Mouse (Mus musculus) adrenal gland, postnatal 0 days (tissue): Measurements from ENCODE around the gene Ufsp2. TPM values are rescaled to one million over a fixed set of nuclear protein-coding genes. Genes with fewer than 3 reads are reported as not detected.

Source experiments
- polyA plus RNA-seq: library from polyadenylated mRNA; unstranded; fragments of >200 nt; fragmentation: Nextera tagmentation; extraction: Ambion mirVana; gene quantifications from 2 replicates; pipeline ENCODE4 v1.2.1, GENCODE M21; 2015

Gene Ufsp2
- 76.0 and 106 TPM in 2 replicates for polyA plus RNA-seq

GRCm38 (mm10) chr8:45975126-45975836 lies at the start of gene Ufsp2, which contains the start of gene 1700029J07Rik:
Ufsp2 (plus strand) TSS chr8:45975528.
1700029J07Rik (minus strand) TSS chr8:45975252.

GRCm38 (mm10) chr8:45934582-45935014 lies 40.7 kb upstream of the Ufsp2 start, which contains the start of gene Ccdc110:
Ccdc110 (plus strand) TSS chr8:45934619.

GRCm38 (mm10) chr8:45999138-45999783 lies 23.9 kb downstream of the Ufsp2 start, which contains the start of gene Lrp2bp:
Lrp2bp (plus strand) TSS chr8:45999303.

GRCm38 (mm10) chr8:46005596-46005995 lies 30.3 kb downstream of the Ufsp2 start, which contains the start of gene Ankrd37:
Ankrd37 (minus strand) TSS chr8:46005707.

Other genes starting within 250 kb of the Ufsp2 start
- 10.2 and 11.1 TPM in 2 replicates for gene Pdlim3, start 90.1 kb upstream of the Ufsp2 start, polyA plus RNA-seq
- 0.07 TPM in 1 of 2 replicates, not detected in the other for gene Ccdc110, start 40.9 kb upstream of the Ufsp2 start, polyA plus RNA-seq
- 2.7 and 3.9 TPM in 2 replicates for gene 1700029J07Rik, start 276 bp upstream of the Ufsp2 start, polyA plus RNA-seq
- gene Lrp2bp, start 23.8 kb downstream of the Ufsp2 start, polyA plus RNA-seq: 0.30 and 0.51 TPM in 2 replicates
- gene Ankrd37, start 30.2 kb downstream of the Ufsp2 start, polyA plus RNA-seq: 4.5 and 4.9 TPM in 2 replicates
- gene Cfap97, start 176.2 kb downstream of the Ufsp2 start, polyA plus RNA-seq: 23.1 and 32.1 TPM in 2 replicates
- gene Snx25, start 176.6 kb downstream of the Ufsp2 start, polyA plus RNA-seq: 9.2 and 11.6 TPM in 2 replicates
- 357 and 492 TPM in 2 replicates for gene Slc25a4, start 235.8 kb downstream of the Ufsp2 start, polyA plus RNA-seq